Mouse (Mus musculus) ES-E14 (cell line): ENCODE measurements around the gene Phldb3.

Experiments used
- CHD2 ChIP-seq: IDR thresholded peaks from 2 replicates; pipeline ENCODE4 v1.6.1; 2014; ENCODE audit warnings: mild to moderate bottlenecking, low read depth, low read length, inconsistent platforms
- MAFK ChIP-seq: IDR thresholded peaks from 2 replicates; pipeline ENCODE4 v1.6.1; 2014; ENCODE audit warnings: mild to moderate bottlenecking, low read depth, low read length, inconsistent platforms; ENCODE audit not compliant: insufficient read depth

- no peak for TF ChIP-seq CHD2
- no peak for TF ChIP-seq MAFK
Observed at GRCm38 (mm10) chr7:24563837-24564206, 46.7 kb upstream of the Phldb3 start.
